Mouse (Mus musculus) heart, embryonic 12.5 days (tissue): Measurements from ENCODE around the gene Olfr476. TPM values are rescaled to one million over a fixed set of nuclear protein-coding genes. Genes with fewer than 3 reads are reported as not detected.
"Not testable (repeated sequence)": the region's sequence is repeated elsewhere in the genome, so short reads cannot be mapped to it uniquely, and the experiment has no call there.

Experiments used
- ATAC-seq: fragments of 200-750 bp; cut with Nextera tagmentation; 2 replicates; pipeline ENCODE4 v1.8.0; 2017; ENCODE audit warnings: moderate TSS enrichment, moderate library complexity; ENCODE audit not compliant: insufficient number of reproducible peaks, low FRiP score
- H3K27ac ChIP-seq: fragments of 300-500 bp; sonication (generic); 2 replicates; pipeline ENCODE4 v1.5.1; 2016; ENCODE audit warnings: mild to moderate bottlenecking, moderate library complexity; ENCODE audit not compliant: poor library complexity, severe bottlenecking
- H3K27me3 ChIP-seq: fragments of 300-500 bp; sonication (generic); replicated peaks from 2 replicates; pipeline ENCODE4 v1.6.1; 2016; ENCODE audit warnings: mild to moderate bottlenecking, moderate library complexity
- H3K36me3 ChIP-seq: fragments of 300-500 bp; sonication (generic); 2 replicates; pipeline ENCODE4 v1.6.1; 2016; ENCODE audit warnings: mild to moderate bottlenecking, moderate library complexity
- H3K4me1 ChIP-seq: fragments of 300-500 bp; sonication (generic); replicated peaks from 2 replicates; pipeline ENCODE4 v1.6.1; 2016; ENCODE audit warnings: mild to moderate bottlenecking
- H3K4me2 ChIP-seq: fragments of 300-500 bp; sonication (generic); 2 replicates; pipeline ENCODE4 v1.6.1; 2016; ENCODE audit warnings: mild to moderate bottlenecking, moderate library complexity
- H3K4me3 ChIP-seq: fragments of 300-500 bp; sonication (generic); 2 replicates; pipeline ENCODE4 v1.5.1; 2016; ENCODE audit warnings: mild to moderate bottlenecking
- H3K9ac ChIP-seq: fragments of 300-500 bp; sonication (generic); 2 replicates; pipeline ENCODE4 v1.6.1; 2016; ENCODE audit warnings: mild to moderate bottlenecking, moderate library complexity
- H3K9me3 ChIP-seq: fragments of 300-500 bp; sonication (generic); replicated peaks from 2 replicates; pipeline ENCODE4 v1.6.1; 2016; ENCODE audit warnings: mild to moderate bottlenecking, moderate library complexity
- WGBS: fragments of 180-500 bp; shearing (Covaris S2); methylation state at CpG from one replicate; pipeline ENCODE4 v1.1.7; 2016; 5-methylcytosine and 5-hydroxymethylcytosine counted together
- polyA plus RNA-seq: library from polyadenylated mRNA; unstranded; fragments of >200 nt; fragmentation: Nextera tagmentation; extraction: Ambion mirVana; gene quantifications from 2 replicates; pipeline ENCODE4 v1.2.1, GENCODE M21; 2016

Olfr476 gene
- polyA plus RNA-seq: not detected in 2 replicates

GRCm38 (mm10) chr7:107964503-107964902 is at the start of gene Olfr476:
Gene Olfr476, plus strand, starts transcription at chr7:107964803.
- Histone ChIP-seq H3K4me2 (no peak within 1 kb of the TSS), H3K27me3 (no peaks in the 10 kb centered on the region), H3K9ac (no peak within 1 kb of the TSS), H3K36me3 (no peaks in the 10 kb centered on the region), H3K27ac (no peak within 1 kb of the TSS), H3K9me3 (no peaks in the 10 kb centered on the region), H3K4me3 (no peak within 1 kb of the TSS), H3K4me1 (no peaks in the 10 kb centered on the region)
- no peak for ATAC-seq
- WGBS: 45% methylated on average over 1 of the region's 1 CpGs

- 94% methylated on average over 1 of the region's 1 CpGs for WGBS
- no peaks in the 10 kb centered on the region for H3K27me3 ChIP-seq
- no peaks in the 10 kb centered on the region for H3K36me3 ChIP-seq
- H3K4me3 ChIP-seq: no peak within 1 kb of the TSS
- H3K4me1 ChIP-seq: no peaks in the 10 kb centered on the region
- H3K4me2 ChIP-seq: no peak within 1 kb of the TSS
- no peak within 1 kb of the TSS for H3K27ac ChIP-seq
- no peak within 1 kb of the TSS for H3K9ac ChIP-seq
- ATAC-seq: no peak
- H3K9me3 ChIP-seq: peaks cover 9% of the 10 kb centered on the region
Measured at GRCm38 (mm10) chr7:107930146-107930545, 34.5 kb upstream of the Olfr476 start, which contains the start of gene Olfr473. Gene Olfr473, plus strand, starts transcription at chr7:107930446.

GRCm38 (mm10) chr7:107952539-107952938 is 12.1 kb upstream of the Olfr476 start:
- not testable (repeated sequence) for H3K27ac ChIP-seq, H3K9me3 ChIP-seq, H3K4me3 ChIP-seq, ATAC-seq, H3K27me3 ChIP-seq, H3K9ac ChIP-seq, H3K4me2 ChIP-seq, H3K4me1 ChIP-seq, H3K36me3 ChIP-seq
- 92% methylated on average over 12 of the region's 12 CpGs for WGBS

- 77% methylated on average over 1 of the region's 1 CpGs for WGBS
- no peak within 1 kb of the TSS for H3K4me2 ChIP-seq
- no peak for ATAC-seq
- H3K9ac ChIP-seq: no peak within 1 kb of the TSS
- no peaks in the 10 kb centered on the region for H3K27me3 ChIP-seq
- no peak within 1 kb of the TSS for H3K4me3 ChIP-seq
- no peaks in the 10 kb centered on the region for H3K4me1 ChIP-seq
- peaks cover 8% of the 10 kb centered on the region for H3K9me3 ChIP-seq
- no peak within 1 kb of the TSS for H3K27ac ChIP-seq
- no peaks in the 10 kb centered on the region for H3K36me3 ChIP-seq
Measured at GRCm38 (mm10) chr7:107954343-107954742, 10.3 kb upstream of the Olfr476 start, which contains the start of gene Olfr474. Gene Olfr474, plus strand, starts transcription at chr7:107954643.

GRCm38 (mm10) chr7:107986393-107986792 is 21.8 kb downstream of the Olfr476 start, which contains the start of gene Olfr477:
Gene Olfr477, plus strand, starts transcription at chr7:107986693.
- H3K9me3 ChIP-seq: no peaks in the 10 kb centered on the region
- H3K4me1 ChIP-seq: no peaks in the 10 kb centered on the region
- H3K27ac ChIP-seq: no peak within 1 kb of the TSS
- H3K4me3 ChIP-seq: no peak within 1 kb of the TSS
- H3K9ac ChIP-seq: no peak within 1 kb of the TSS
- no peak for ATAC-seq
- WGBS: 69% methylated on average over 2 of the region's 2 CpGs
- no peak within 1 kb of the TSS for H3K4me2 ChIP-seq
- no peaks in the 10 kb centered on the region for H3K36me3 ChIP-seq
- H3K27me3 ChIP-seq: no peaks in the 10 kb centered on the region

- not testable (repeated sequence) for H3K27ac ChIP-seq, ATAC-seq, H3K27me3 ChIP-seq, H3K36me3 ChIP-seq, H3K4me1 ChIP-seq, H3K4me2 ChIP-seq, H3K9me3 ChIP-seq, H3K9ac ChIP-seq, H3K4me3 ChIP-seq
Measured at GRCm38 (mm10) chr7:108014256-108014655, 49.7 kb downstream of the Olfr476 start.

Other genes with a start within 250 kb of the Olfr476 start
- gene Cyb5r2, start 206.8 kb upstream of the Olfr476 start, polyA plus RNA-seq: 1.1 and 1.4 TPM in 2 replicates
- gene Ovch2, start 163.6 kb upstream of the Olfr476 start, polyA plus RNA-seq: not detected in 2 replicates
- gene Olfr467, start 152.5 kb upstream of the Olfr476 start, polyA plus RNA-seq: not detected in 2 replicates
- gene Olfr469, start 139.3 kb upstream of the Olfr476 start, polyA plus RNA-seq: not detected in 2 replicates
- gene Olfr470, start 117.3 kb upstream of the Olfr476 start, polyA plus RNA-seq: not detected in 2 replicates
- not detected in 2 replicates for gene Olfr472, start 66.9 kb upstream of the Olfr476 start, polyA plus RNA-seq
- gene Olfr473, start 34.4 kb upstream of the Olfr476 start, polyA plus RNA-seq: not detected in 2 replicates
- not detected in 2 replicates for gene Olfr474, start 10.2 kb upstream of the Olfr476 start, polyA plus RNA-seq
- not detected in 2 replicates for gene Olfr477, start 21.9 kb downstream of the Olfr476 start, polyA plus RNA-seq
- not detected in 2 replicates for gene Olfr478, start 69.2 kb downstream of the Olfr476 start, polyA plus RNA-seq
- gene Olfr479, start 85.9 kb downstream of the Olfr476 start, polyA plus RNA-seq: not detected in 2 replicates
- gene Olfr480, start 102.5 kb downstream of the Olfr476 start, polyA plus RNA-seq: not detected in 2 replicates
- not detected in 2 replicates for gene Olfr481, start 115.1 kb downstream of the Olfr476 start, polyA plus RNA-seq
- not detected in 2 replicates for gene Olfr482, start 132.8 kb downstream of the Olfr476 start, polyA plus RNA-seq
- gene Olfr483, start 136.0 kb downstream of the Olfr476 start, polyA plus RNA-seq: not detected in 2 replicates
- not detected in 2 replicates for gene Olfr484, start 162.6 kb downstream of the Olfr476 start, polyA plus RNA-seq
- gene Olfr485, start 195.1 kb downstream of the Olfr476 start, polyA plus RNA-seq: not detected in 2 replicates
- not detected in 2 replicates for gene Olfr486, start 207.9 kb downstream of the Olfr476 start, polyA plus RNA-seq
- not detected in 2 replicates for gene Olfr487, start 249.8 kb downstream of the Olfr476 start, polyA plus RNA-seq